Mouse (Mus musculus) embryonic facial prominence, embryonic 11.5 days (tissue): ENCODE measurements at regions not wholly inside any gene's neighbourhood (a gene's known extent, or its start where the extent isn't known, plus 50 kb on each side); places are given as distances from the start of the nearest gene placed in this dataset.

ENCODE experiments used
- ATAC-seq: fragments of 200-750 bp; cut with Nextera tagmentation; replicated peaks from 2 replicates; pipeline ENCODE4 v1.8.0; 2017; ENCODE audit warnings: low read depth; ENCODE audit not compliant: insufficient number of reproducible peaks, low FRiP score, low TSS enrichment
- DNase-seq: peaks from one replicate; pipeline ENCODE4 v3.0.0-alpha.2; 2015; ENCODE audit warnings: low spot score
- H3K27ac ChIP-seq: fragments of 300-500 bp; sonication (generic); replicated peaks from 2 replicates; pipeline ENCODE4 v1.5.1; 2014; ENCODE audit warnings: mild to moderate bottlenecking, low read depth, low read length, control low read depth
- H3K27me3 ChIP-seq: fragments of 300-500 bp; sonication (generic); 2 replicates; pipeline ENCODE4 v1.6.1; 2014; ENCODE audit warnings: mild to moderate bottlenecking, low read length, moderate library complexity, mixed read lengths; ENCODE audit not compliant: control insufficient read depth, insufficient read depth
- H3K36me3 ChIP-seq: fragments of 300-500 bp; sonication (generic); replicated peaks from 2 replicates; pipeline ENCODE4 v1.6.1; 2014; ENCODE audit warnings: low read depth, mild to moderate bottlenecking, low read length, moderate library complexity, mixed read lengths; ENCODE audit not compliant: control insufficient read depth, insufficient read depth
- H3K4me1 ChIP-seq: fragments of 300-500 bp; sonication (generic); 2 replicates; pipeline ENCODE4 v1.6.1; 2014; ENCODE audit warnings: low read length, mixed read lengths; ENCODE audit not compliant: control insufficient read depth, insufficient read depth
- H3K4me2 ChIP-seq: fragments of 300-500 bp; sonication (generic); 2 replicates; pipeline ENCODE4 v1.6.1; 2014; ENCODE audit warnings: low read depth, mild to moderate bottlenecking, control low read depth, low read length, moderate library complexity
- H3K4me3 ChIP-seq: fragments of 300-500 bp; sonication (generic); 2 replicates; pipeline ENCODE4 v1.5.1; 2014; ENCODE audit warnings: low read depth, low read length, control low read depth
- H3K9ac ChIP-seq: fragments of 300-500 bp; sonication (generic); replicated peaks from 2 replicates; pipeline ENCODE4 v1.6.1; 2014; ENCODE audit warnings: mild to moderate bottlenecking, control low read depth, low read length
- H3K9me3 ChIP-seq: fragments of 300-500 bp; sonication (generic); replicated peaks from 2 replicates; pipeline ENCODE4 v1.6.1; 2016; ENCODE audit warnings: mild to moderate bottlenecking, low read length, inconsistent platforms, mixed read lengths; ENCODE audit not compliant: control insufficient read depth
- WGBS: fragments of 180-500 bp; shearing (Covaris S2); extraction: QIAGEN DNeasy Blood & Tissue Kit; methylation state at CpG from one replicate; pipeline ENCODE4 v1.1.7; 2014; 5-methylcytosine and 5-hydroxymethylcytosine counted together

GRCm38 (mm10) chr16:15251686-15252085 lies 65.6 kb upstream of the Gm21897 start:
- ATAC-seq (no peak), DNase-seq (no peak)
- H3K4me3 ChIP-seq = no peak overlapping the region
- H3K36me3 ChIP-seq = no peaks in the 10 kb centered on the region
- no peaks in the 10 kb centered on the region for H3K27me3 ChIP-seq
- H3K27ac ChIP-seq = no peak overlapping the region
- 66% methylated on average over 2 of the region's 2 CpGs for WGBS
- H3K4me2 ChIP-seq = no peak overlapping the region
- no peak overlapping the region for H3K9ac ChIP-seq
- no peaks in the 10 kb centered on the region for H3K4me1 ChIP-seq
- no peaks in the 10 kb centered on the region for H3K9me3 ChIP-seq

DNA sequence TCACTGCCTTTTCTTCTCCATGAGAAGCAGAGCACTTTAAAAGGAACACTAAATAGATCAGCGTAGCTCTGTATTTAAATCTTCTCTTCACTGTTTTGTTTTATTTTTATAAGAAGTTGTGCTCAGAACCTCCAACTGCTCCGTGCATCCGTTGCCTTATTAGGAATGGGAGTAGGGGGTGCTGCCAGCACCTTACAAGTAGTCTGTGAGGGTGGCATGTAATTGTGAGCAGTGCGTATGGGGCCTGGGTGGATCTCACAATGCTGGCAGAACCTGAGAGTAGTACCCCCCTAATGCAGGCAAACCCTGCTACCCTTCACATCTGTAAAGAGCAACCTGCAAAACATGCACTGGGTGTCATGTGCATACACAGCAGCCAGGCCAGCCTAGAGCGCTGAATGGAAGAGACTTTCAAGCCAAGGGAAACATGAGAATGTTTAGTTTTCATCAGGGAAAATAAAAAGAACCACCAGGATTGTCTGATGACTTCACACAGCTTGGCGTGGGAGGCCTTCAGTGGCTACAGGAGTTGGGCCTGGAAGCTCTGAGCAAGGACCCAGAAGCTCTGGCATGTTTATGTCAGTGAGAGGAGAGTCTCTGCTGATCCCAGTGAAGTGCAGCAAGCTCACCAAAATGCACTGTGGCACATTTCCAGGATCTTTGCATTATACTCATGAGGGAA lies 64.5 kb upstream of the Gm21897 start:
- 78% methylated on average over 6 of the region's 6 CpGs for WGBS
- no peak overlapping the region for H3K4me2 ChIP-seq
- H3K9me3 ChIP-seq = no peaks in the 10 kb centered on the region
- H3K4me1 ChIP-seq = no peaks in the 10 kb centered on the region
- ATAC-seq (no peak), DNase-seq (no peak)
- H3K27me3 ChIP-seq = no peaks in the 10 kb centered on the region
- no peaks in the 10 kb centered on the region for H3K36me3 ChIP-seq
- no peak overlapping the region for H3K4me3 ChIP-seq
- H3K27ac ChIP-seq = no peak overlapping the region
- H3K9ac ChIP-seq = no peak overlapping the region

DNA sequence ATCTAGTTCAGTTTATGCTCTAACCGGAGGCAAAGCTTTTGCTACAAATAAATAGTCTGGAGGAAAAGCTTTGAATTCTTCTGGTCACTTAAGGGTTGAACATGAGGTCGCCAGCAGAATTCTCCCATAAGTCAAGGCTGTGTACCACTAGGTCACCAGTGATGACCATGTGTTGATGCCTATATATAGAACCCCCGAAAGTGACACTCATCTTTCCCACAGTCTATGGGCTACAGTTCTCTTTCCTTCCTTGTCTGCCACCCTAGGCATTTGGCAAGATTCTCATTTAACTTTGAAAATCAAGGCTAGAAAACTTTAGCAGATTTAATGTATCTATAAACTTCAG lies 63.9 kb upstream of the Gm21897 start:
- Histone ChIP-seq H3K4me1 (no peaks in the 10 kb centered on the region), H3K9me3 (no peaks in the 10 kb centered on the region), H3K9ac (no peak overlapping the region), H3K27me3 (no peaks in the 10 kb centered on the region), H3K36me3 (no peaks in the 10 kb centered on the region), H3K27ac (no peak overlapping the region), H3K4me3 (no peak overlapping the region), H3K4me2 (no peak overlapping the region)
- no peak for DNase-seq
- 74% methylated on average over 3 of the region's 3 CpGs for WGBS
- ATAC-seq = no peak

GRCm38 (mm10) chr16:15254669-15255068 lies 62.6 kb upstream of the Gm21897 start:
- H3K27me3 ChIP-seq = no peaks in the 10 kb centered on the region
- H3K4me2 ChIP-seq = no peak overlapping the region
- no peak for DNase-seq
- H3K27ac ChIP-seq = no peak overlapping the region
- WGBS = 88% methylated on average over 2 of the region's 2 CpGs
- H3K4me1 ChIP-seq = no peaks in the 10 kb centered on the region
- no peak for ATAC-seq
- H3K9ac ChIP-seq = no peak overlapping the region
- H3K9me3 ChIP-seq = no peaks in the 10 kb centered on the region
- no peaks in the 10 kb centered on the region for H3K36me3 ChIP-seq
- no peak overlapping the region for H3K4me3 ChIP-seq

GRCm38 (mm10) chr16:15259474-15259873 lies 57.8 kb upstream of the Gm21897 start:
- H3K27ac ChIP-seq = no peak overlapping the region
- H3K27me3 ChIP-seq = no peaks in the 10 kb centered on the region
- no peak for DNase-seq
- H3K4me3 ChIP-seq = no peak overlapping the region
- no peak overlapping the region for H3K4me2 ChIP-seq
- no peaks in the 10 kb centered on the region for H3K9me3 ChIP-seq
- H3K9ac ChIP-seq = no peak overlapping the region
- WGBS = 68% methylated on average over 6 of the region's 6 CpGs
- no peak for ATAC-seq
- H3K4me1 ChIP-seq = no peaks in the 10 kb centered on the region
- H3K36me3 ChIP-seq = no peaks in the 10 kb centered on the region

- Histone ChIP-seq H3K4me1 (no peaks in the 10 kb centered on the region), H3K9ac (no peak overlapping the region), H3K4me2 (no peak overlapping the region), H3K27ac (no peak overlapping the region), H3K4me3 (no peak overlapping the region), H3K9me3 (no peaks in the 10 kb centered on the region), H3K36me3 (no peaks in the 10 kb centered on the region), H3K27me3 (no peaks in the 10 kb centered on the region)
- DNase-seq (no peak), ATAC-seq (no peak)
- 79% methylated on average over 4 of the region's 4 CpGs for WGBS
These were observed 57.2 kb upstream of the Gm21897 start for GRCm38 (mm10) chr16:15260069-15260468.
